Mouse (Mus musculus) neutrophil, adult 59 days (primary cell): ENCODE data around the gene Slc25a4. TPM values are rescaled to one million over a fixed set of nuclear protein-coding genes. Genes with fewer than 3 reads are reported as not detected.

Source experiments
- total RNA-seq, 2 experiments: library from RNA; stranded (reverse); gene quantifications; 1 replicate in 1 of 2; 2 replicates in 1 of 2; pipeline ENCODE4 v1.2.4; 2023

The Slc25a4 gene
- total RNA-seq, result 10 to 100 TPM; 16.5 to 25.9 TPM

DNA sequence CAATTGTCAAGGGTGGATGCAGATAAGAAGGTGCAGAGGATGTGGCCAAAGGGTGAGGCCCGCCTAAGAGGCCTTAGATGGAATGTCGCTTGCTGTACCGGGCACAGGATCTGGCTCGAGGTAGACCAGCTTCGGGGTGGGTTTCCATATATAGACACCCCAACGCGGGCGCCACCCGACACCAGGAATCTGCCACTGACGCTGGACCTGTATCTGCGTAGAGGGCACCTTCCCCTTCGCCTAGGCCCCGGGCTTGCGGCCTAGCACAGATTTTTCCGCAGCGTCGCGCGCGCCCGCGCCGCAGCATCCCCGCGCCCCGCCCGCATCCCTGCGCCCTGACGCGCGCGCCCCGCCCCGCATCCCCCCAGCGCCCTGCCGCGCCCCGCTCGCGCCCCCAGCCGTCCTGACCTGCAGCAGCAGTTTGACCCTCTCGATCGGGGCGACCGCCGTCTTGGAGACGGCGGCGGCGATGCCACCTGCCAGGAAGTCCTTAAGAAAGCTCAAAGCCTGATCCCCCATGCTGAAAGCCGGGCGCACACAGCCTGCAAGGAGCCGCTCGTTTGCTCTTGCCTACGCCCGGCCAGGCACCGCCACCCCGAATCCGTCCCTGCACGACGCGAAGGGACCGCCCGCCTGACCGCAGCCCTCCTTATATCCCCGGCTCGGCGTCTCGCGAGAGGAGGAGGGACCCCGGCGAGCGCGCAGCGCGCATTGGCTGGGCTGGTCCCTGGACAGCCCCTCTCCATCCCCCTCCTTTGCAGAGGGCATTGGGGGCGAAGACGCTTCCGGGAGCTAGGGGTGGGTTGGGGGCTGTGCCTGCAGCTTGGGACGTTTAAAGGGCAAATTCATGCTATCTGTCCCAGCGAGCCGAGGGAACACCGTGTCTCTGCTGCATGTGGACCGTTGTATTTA, at the start of gene Slc25a4:
Gene Slc25a4 (minus strand): TSS at position 881 of the 912 bp plus-strand sequence.

Other genes with a start within 250 kb of the Slc25a4 start
- under 1 TPM in 1 of 2 experiments, not detected in 1; 0.18 TPM for gene 1700029J07Rik, start 236.0 kb downstream of the Slc25a4 start, total RNA-seq
- gene Ufsp2, start 235.8 kb downstream of the Slc25a4 start, total RNA-seq, result 10 to 100 TPM; 21.5 to 23.6 TPM
- not detected for gene Lrp2bp, start 212.0 kb downstream of the Slc25a4 start, total RNA-seq
- 1 to 10 TPM; 1.5 to 2.2 TPM for gene Ankrd37, start 205.6 kb downstream of the Slc25a4 start, total RNA-seq
- 1 to 10 TPM; 8.5 to 9.0 TPM for gene Cfap97, start 59.5 kb downstream of the Slc25a4 start, total RNA-seq
- 10 to 100 TPM in 1 of 2 experiments, 1 to 10 TPM in 1; 5.6 to 12.0 TPM for gene Snx25, start 59.1 kb downstream of the Slc25a4 start, total RNA-seq
- not detected for gene Helt, start 83.4 kb upstream of the Slc25a4 start, total RNA-seq